Mouse (Mus musculus) c-Kit-positive CD71-negative TER-119-negative erythroid progenitor cells, embryonic 14.5 days (primary cell): ENCODE data around the gene Dlat.

Experiments used
- DNase-seq: peaks from one replicate; pipeline ENCODE4 v3.0.0-alpha.2; 2013; ENCODE audit warnings: low read depth

The Dlat gene

DNA sequence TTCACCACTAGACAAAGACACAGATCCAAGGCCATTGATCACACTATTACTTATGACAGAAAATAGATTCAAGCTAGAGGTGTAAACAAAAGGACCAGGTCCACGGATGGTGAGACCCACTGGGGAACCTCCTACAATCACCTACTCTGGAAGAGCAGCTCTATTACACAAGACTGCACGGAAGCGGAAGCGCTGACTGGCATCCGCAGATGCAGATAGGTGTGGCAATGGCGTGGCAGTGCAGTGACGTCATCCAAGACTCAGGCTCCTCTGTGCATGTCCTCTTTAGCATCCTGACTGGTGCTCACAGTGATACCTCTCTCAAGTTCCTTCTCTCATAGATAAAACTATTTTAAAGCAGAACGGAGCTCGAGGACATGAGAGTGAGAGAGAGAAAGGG is 66.6 kb downstream of the Dlat start:
- DNase-seq = no peak

DNA sequence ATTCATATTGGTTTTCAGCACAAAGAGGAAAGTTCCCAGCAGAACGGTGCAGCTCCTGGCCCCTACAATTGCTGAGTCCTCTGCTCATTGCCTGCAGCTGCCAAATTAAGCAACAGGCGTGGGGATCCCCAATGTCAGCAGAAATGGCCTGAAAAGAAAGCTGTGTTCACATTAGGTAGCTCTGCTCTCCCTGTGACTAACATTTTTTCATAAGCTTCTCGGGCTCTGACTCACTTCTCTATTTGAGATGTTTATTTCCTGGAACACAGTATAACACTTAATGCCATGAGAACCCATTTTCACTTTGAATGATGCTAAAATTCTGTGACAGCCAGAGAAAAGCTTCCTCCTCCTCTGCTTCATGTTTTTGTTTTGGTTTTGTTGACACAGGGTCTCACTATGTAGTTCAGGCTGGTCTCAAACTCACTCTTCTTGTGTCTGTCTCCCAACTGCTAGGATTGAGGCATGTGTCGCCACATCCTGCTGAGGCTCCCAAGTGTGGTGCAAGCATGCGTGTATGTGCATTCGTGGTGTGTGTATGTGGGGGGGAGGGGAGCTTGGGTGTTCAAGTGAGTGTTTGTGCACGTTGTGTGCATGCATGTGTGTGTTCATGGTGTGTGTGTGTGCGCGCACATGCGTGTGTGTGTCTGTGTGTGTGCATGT is 68.6 kb downstream of the Dlat start:
- DNase-seq = no peak

DNA sequence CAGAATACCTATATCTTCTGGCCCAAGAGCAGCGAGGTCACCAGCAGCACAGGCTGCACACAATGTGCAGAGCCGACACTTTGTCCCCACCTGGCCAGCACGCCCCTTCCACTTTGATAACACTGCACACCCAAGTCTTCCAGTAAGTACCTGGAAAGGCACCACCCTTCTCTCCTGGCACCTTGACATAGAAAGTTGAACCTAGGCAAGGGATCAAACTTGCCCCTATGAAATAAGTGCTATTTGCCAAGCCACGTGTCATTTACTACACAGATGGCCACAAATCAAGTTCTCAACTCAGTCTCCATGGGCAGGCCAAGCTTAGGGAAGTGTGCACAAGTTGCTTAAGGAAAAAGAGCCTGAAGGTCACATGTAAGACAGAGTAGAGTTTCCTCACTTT is 72.6 kb downstream of the Dlat start:
- DNase-seq = no peak

DNA sequence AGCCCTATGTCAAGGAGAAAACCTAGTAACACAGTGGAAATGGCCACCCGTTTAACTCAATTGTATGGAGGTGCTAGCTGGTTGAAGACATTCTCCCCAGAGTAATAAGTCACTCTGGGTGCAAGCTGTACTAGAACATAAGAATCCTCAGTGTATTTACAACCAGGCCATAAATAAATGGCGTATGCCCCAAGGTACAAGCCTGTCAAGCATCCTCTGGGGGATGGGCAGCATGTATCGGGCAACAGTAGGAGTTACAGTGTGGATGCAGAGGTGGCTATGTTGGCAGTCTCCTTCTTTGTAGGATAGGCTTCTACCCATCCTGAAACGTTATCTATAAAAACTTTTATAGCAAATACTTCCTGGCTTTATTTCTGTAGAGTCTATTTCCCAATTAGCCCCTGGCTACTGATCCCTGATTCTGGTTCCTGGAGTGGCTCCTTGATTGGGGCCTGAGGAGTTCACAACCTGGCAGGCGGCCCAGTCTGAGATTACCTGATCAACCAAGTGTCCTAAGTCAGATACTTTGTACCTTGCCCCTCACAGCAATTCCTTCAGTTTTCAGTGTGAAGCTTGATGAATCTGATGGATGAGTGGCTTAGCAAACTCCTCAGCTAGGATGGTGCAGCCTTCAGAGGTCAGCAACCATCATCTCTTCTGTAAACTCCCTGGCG is 74.3 kb downstream of the Dlat start:
- no peak for DNase-seq
